Mouse (Mus musculus) gastrocnemius, postnatal 4 days (tissue): Measurements from ENCODE around the gene Fancd2os. TPM values are rescaled to one million over a fixed set of nuclear protein-coding genes. Genes with fewer than 3 reads are reported as not detected.

ENCODE experiments used
- DNase-seq, 2 experiments: peaks; one replicate each; pipeline ENCODE4 v3.0.0; 2021 to 2022; ENCODE audit warnings: low spot score in 2 of 2, mixed read lengths in 2 of 2
- total RNA-seq, 2 experiments: library from RNA; stranded (reverse); gene quantifications; 2 replicates each; pipeline ENCODE4 v1.2.3; 2021

The Fancd2os gene
- total RNA-seq, 2 experiments from 2014 or later = not detected

GRCm38 (mm10) chr6:113608871-113609270 lies 8.4 kb upstream of the Fancd2os start:
- no peak for DNase-seq

GRCm38 (mm10) chr6:113605224-113605545 lies 4.7 kb upstream of the Fancd2os start:
- no peak for DNase-seq

- peak; percentile 70 to 87 for DNase-seq
Measured at GRCm38 (mm10) chr6:113604432-113605223, 4.1 kb upstream of the Fancd2os start, which contains the start of gene Brk1. TSS of gene Brk1 (plus strand) at chr6:113604772.

- DNase-seq = no peak
Measured at GRCm38 (mm10) chr6:113603993-113604392, 3.5 kb upstream of the Fancd2os start.

GRCm38 (mm10) chr6:113602821-113603220 lies 2.3 kb upstream of the Fancd2os start:
- DNase-seq = no peak

GRCm38 (mm10) chr6:113599833-113600232 lies 682 bp downstream of the Fancd2os start:
- DNase-seq = no peak

- DNase-seq = no peak
Measured at GRCm38 (mm10) chr6:113597945-113598344, 2.6 kb downstream of the Fancd2os start.

- no peak for DNase-seq
Measured at GRCm38 (mm10) chr6:113592637-113593036, 7.9 kb downstream of the Fancd2os start.

- no peak for DNase-seq
Measured at GRCm38 (mm10) chr6:113586466-113587183, 13.9 kb downstream of the Fancd2os start.

- DNase-seq = no peak
Measured at GRCm38 (mm10) chr6:113585065-113585464, 15.4 kb downstream of the Fancd2os start.

GRCm38 (mm10) chr6:113583023-113583422 lies 17.5 kb downstream of the Fancd2os start:
- no peak for DNase-seq

GRCm38 (mm10) chr6:113579306-113579705 lies 21.2 kb downstream of the Fancd2os start:
- no peak for DNase-seq

- no peak for DNase-seq
Measured at GRCm38 (mm10) chr6:113576044-113576443, 24.5 kb downstream of the Fancd2os start.

- no peak for DNase-seq
Measured at GRCm38 (mm10) chr6:113564557-113564956, 36.0 kb downstream of the Fancd2os start.

- DNase-seq = no peak
Measured at GRCm38 (mm10) chr6:113559736-113560135, 40.8 kb downstream of the Fancd2os start.

Other genes with a start within 250 kb of the Fancd2os start
- gene Tada3, start 222.8 kb downstream of the Fancd2os start, total RNA-seq = 10 to 100 TPM; 30.0 to 32.3 TPM
- 100 to 1,000 TPM; 130 to 134 TPM for gene Arpc4, start 222.6 kb downstream of the Fancd2os start, total RNA-seq
- 1 to 10 TPM; 3.4 to 4.6 TPM for gene Ttll3, start 211.5 kb downstream of the Fancd2os start, total RNA-seq
- gene Rpusd3, start 181.4 kb downstream of the Fancd2os start, total RNA-seq = 10 to 100 TPM; 12.0 to 12.2 TPM
- gene Cidec, start 165.0 kb downstream of the Fancd2os start, total RNA-seq = 10 to 100 TPM; 12.4 to 25.1 TPM
- 10 to 100 TPM; 34.7 to 39.8 TPM for gene Jagn1, start 158.1 kb downstream of the Fancd2os start, total RNA-seq
- gene Il17re, start 142.2 kb downstream of the Fancd2os start, total RNA-seq = under 1 TPM; 0.52 to 0.88 TPM
- gene Il17rc, start 129.3 kb downstream of the Fancd2os start, total RNA-seq = 10 to 100 TPM in 1 of 2 experiments, 1 to 10 TPM in 1; 9.5 to 11.0 TPM
- gene Creld1, start 117.4 kb downstream of the Fancd2os start, total RNA-seq = 10 to 100 TPM; 38.7 to 45.2 TPM
- under 1 TPM; 0.13 to 0.15 TPM for gene Prrt3, start 98.8 kb downstream of the Fancd2os start, total RNA-seq
- 10 to 100 TPM; 50.9 to 54.5 TPM for gene Emc3, start 69.1 kb downstream of the Fancd2os start, total RNA-seq
- gene Fancd2, start 69.0 kb downstream of the Fancd2os start, total RNA-seq = 1 to 10 TPM; 4.8 to 5.3 TPM
- 10 to 100 TPM; 96.6 to 98.6 TPM for gene Brk1, start 4.1 kb upstream of the Fancd2os start, total RNA-seq
- gene Vhl, start 23.2 kb upstream of the Fancd2os start, total RNA-seq = 10 to 100 TPM; 16.1 to 20.1 TPM
- 10 to 100 TPM in 1 of 2 experiments, 1 to 10 TPM in 1; 9.5 to 10.7 TPM for gene Irak2, start 37.8 kb upstream of the Fancd2os start, total RNA-seq
- gene Tatdn2, start 96.3 kb upstream of the Fancd2os start, total RNA-seq = 10 to 100 TPM; 39.9 to 45.0 TPM
- gene Ghrl, start 119.2 kb upstream of the Fancd2os start, total RNA-seq = not detected
- 100 to 1,000 TPM; 100 to 119 TPM for gene Sec13, start 140.0 kb upstream of the Fancd2os start, total RNA-seq